Mouse (Mus musculus) mesoderm, embryonic 11.5 days (tissue): ENCODE data around the gene Agbl3.

Experiments
- DNase-seq: peaks from one replicate; pipeline ENCODE4 v3.0.0-alpha.2; 2012; ENCODE audit warnings: low read depth, low spot score

Gene Agbl3

DNA sequence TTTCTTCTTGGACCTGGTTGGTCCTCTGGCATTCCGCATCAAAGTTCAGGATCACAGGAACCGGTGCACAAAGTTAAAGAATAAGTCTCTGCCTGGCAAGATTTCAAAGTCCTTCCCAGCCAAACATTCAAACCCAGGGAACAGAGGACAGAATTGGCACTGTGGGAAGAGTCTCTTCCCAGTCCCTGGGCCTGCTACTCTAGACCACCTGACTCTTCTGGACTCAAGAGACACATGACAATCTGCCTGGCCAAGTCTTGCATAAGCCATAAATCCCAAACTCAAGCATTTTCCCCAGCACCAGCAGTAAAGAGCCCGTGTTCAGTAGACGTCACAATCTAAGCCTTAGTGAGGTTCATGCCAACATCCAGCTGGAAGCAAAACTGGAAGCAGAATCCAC, 126.4 kb downstream of the Agbl3 start:
- DNase-seq = no peak

- DNase-seq = no peak
Measured at GRCm38 (mm10) chr6:34907121-34907614, 126.9 kb downstream of the Agbl3 start.

- no peak for DNase-seq
Measured at GRCm38 (mm10) chr6:34907696-34908260, 127.5 kb downstream of the Agbl3 start.
